Mouse (Mus musculus) gastrocnemius, postnatal 14 days (tissue): ENCODE measurements around the gene Uspl1. TPM values are rescaled to one million over a fixed set of nuclear protein-coding genes. Genes with fewer than 3 reads are reported as not detected.

Source experiments
- DNase-seq: peaks from one replicate; pipeline ENCODE4 v3.0.0; 2021; ENCODE audit warnings: mixed read lengths
- intact Hi-C: fragments of 180-260 bp; cut with DNase I; formaldehyde crosslinking; loops from one replicate; pipeline ENCODE4 v1.15.1; 2025; ENCODE audit warnings: low total_unique reads
- total RNA-seq, 2 experiments: library from RNA; stranded (reverse); gene quantifications; 2 replicates each; pipeline ENCODE4 v1.2.3; 2021

Gene Uspl1
- total RNA-seq, 2 experiments from 2014 or later = 18.9 to 20.4 TPM

- intact Hi-C loops = no loop called here
- no peak for DNase-seq
Measured at GRCm38 (mm10) chr5:149162890-149163289, 21.3 kb upstream of the Uspl1 start.

DNA sequence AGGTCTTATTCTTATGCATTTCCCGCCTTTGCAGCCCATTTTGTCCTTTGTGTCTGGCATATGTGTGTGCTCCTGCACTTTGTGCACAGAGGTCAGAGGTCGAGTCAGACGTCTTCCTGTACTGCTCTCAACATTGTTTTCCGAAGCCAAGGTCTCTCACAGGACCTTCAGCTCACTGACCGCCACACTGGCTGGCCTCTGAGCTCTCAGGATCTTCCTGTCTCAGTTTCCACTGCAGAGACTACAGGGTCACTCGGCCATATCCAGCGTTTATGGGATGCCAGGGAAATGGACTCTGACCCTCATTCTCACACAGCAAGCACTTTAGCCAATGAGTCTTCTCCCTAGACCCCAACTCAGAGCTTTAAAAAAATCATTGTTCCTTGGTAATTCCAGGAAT, 19.3 kb upstream of the Uspl1 start:
- intact Hi-C loops = no loop called here
- no peak for DNase-seq

DNA sequence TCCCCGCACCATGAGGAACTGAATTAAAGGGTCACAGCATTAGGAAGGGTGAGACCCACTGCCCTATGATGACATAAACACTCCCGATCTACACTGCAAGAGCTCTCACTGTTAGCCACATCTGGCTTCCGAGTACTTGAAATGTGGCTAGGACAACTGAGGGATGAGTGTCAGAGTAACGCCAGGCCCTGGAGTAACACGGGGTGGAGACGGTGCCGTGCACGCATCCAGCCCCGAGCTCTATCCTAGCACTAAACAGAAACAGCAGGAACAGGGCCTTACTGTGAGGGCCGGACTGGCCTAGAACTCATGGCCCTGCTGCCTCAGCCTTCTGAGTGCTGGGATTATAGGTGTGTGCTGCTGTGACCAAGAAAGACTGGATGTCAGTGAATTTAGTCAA, 18.1 kb upstream of the Uspl1 start:
- no peak for DNase-seq
- intact Hi-C loops = no loop called here

- intact Hi-C loops = no loop called here
- no peak for DNase-seq
Measured at GRCm38 (mm10) chr5:149168051-149168450, 16.1 kb upstream of the Uspl1 start.

GRCm38 (mm10) chr5:149168816-149169215, 15.3 kb upstream of the Uspl1 start:
- no peak for DNase-seq
- intact Hi-C loops = no loop called here

GRCm38 (mm10) chr5:149170841-149171588, 13.1 kb upstream of the Uspl1 start:
- intact Hi-C loops = no loop called here

DNA sequence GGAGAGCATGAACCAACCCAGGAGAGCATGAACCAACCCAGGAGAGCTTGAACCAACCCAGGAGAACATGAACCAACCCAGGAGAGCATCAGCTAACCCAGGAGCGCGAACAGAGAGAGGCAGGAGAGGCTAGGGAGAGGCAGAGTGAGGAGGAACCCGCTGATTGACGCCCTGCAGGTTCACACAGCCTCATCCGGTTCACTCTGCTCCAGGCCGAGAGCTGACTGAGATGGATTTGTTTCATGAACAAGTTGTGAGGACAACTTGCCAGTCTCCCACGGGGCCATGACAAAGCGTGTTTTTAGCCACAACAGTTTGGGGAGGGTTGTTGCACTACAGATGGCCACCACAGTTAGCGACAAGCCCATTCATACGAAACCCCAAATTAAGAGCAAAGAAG, 11.9 kb upstream of the Uspl1 start:
- no peak for DNase-seq
- intact Hi-C loops = no loop called here

More at GRCm38 (mm10) chr5:149170841-149171588, 13.1 kb upstream of the Uspl1 start:
- no peak for DNase-seq

- DNase-seq = no peak
Measured at GRCm38 (mm10) chr5:149174527-149174926, 9.6 kb upstream of the Uspl1 start.

DNA sequence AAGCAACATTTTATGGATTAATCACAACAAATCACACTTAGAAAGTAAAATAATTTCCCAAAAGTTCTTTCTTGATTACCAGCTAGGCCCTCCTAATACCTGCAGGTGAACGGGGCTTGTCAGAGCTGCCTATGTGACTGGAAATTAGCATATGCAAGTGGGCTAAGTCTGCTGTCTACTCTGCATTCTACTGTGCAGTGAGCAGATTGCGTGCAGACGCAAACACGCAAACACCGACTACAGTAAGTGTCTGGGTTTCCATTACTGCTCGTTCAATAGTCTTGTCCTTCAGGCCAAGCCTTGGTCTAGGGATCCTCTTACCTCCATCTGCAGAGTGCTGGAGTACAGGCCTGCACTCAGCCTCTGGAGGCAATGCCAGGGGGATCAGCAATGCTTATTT, 8.4 kb upstream of the Uspl1 start:
- DNase-seq = no peak
- intact Hi-C loops = no loop called here

More at GRCm38 (mm10) chr5:149174527-149174926, 9.6 kb upstream of the Uspl1 start:
- intact Hi-C loops = no loop called here

DNA sequence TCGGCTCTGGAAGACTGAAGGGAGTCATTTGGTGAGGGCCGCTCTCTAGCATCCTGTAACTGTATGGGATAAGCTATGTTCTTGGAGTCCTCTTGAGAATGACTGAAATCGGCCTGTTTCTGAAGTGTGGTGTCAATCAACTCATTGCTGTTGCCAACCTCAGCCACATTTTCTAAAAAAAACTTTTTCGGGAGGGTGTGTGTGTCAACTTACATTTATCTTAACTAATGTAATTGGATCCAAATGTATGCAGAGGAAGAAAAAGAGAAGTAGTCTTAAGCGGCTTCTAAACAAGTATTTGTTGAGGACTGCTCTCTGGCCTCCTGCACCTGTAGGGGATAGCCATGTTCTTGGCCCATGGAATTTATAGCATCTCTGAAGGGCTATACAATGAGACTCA, 6.1 kb upstream of the Uspl1 start:
- intact Hi-C loops = no loop called here
- DNase-seq = no peak

GRCm38 (mm10) chr5:149179826-149180225, 4.3 kb upstream of the Uspl1 start:
- no peak for DNase-seq
- intact Hi-C loops = loop anchor here (5.0 kb wide), 1 partner anchor 128 kb away; no protein-coding TSS in a partner anchor

DNA sequence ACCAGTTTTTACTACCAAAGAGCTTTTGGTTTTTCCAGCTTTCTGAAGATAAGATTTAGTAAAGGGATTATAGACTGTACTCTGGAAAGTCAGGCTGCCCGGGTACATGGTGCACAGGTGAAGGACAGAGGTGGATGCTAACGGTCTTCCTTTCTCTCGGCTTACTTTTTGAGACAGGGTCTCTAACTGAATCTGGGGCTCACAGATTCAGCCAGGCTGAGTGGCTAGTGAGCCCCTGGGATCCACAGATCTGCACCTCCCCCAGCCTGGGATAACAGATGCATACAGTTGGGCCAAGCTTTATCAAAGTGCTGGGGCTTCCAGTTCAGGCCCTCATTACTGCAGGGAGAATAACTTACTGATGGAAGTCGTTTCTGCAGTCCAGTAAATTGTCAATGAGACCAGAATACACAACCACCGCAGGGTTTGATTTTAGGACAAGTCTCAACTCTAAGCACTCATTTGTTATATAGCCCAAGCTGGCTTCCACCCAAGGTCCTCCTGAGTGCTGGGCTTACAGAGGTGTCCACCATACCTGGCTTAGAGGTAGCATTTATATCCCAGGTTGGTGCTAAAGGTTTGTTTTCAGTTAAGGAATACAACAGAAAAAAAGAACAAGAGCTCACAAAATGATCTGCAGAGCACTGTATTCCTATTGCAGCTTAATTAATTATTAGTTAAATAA, 1.8 kb upstream of the Uspl1 start:
- intact Hi-C loops = loop anchor here (5.0 kb wide), 1 partner anchor 130 kb away; no protein-coding TSS in a partner anchor
- DNase-seq = no peak

- no peak for DNase-seq
- intact Hi-C loops = loop anchor here (5.0 kb wide), 1 partner anchor 131 kb away; no protein-coding TSS in a partner anchor
Measured at GRCm38 (mm10) chr5:149183122-149183521, 1.0 kb upstream of the Uspl1 start.

DNA sequence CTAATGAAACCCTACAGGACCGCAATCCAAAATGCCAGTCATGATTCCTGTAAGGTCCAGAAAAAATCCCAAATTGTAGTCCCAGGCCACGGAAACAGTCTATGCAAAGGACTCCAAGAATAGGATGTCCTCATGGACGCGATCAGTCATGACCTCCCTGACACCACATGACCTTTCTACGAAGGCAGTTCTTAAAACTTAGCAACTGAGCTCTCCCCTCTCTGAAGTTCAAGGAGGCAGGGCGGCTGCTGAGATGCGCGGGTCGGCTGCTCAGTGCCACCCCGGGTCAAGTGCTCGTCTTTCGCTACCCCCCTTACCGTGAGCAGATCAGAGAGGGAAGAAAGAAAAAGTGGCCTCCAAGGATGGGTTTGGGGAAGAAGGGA, 438 bp upstream of the Uspl1 start:
- intact Hi-C loops = loop anchor here (5.0 kb wide), 1 partner anchor 131 kb away; no protein-coding TSS in a partner anchor
- no peak for DNase-seq

DNA sequence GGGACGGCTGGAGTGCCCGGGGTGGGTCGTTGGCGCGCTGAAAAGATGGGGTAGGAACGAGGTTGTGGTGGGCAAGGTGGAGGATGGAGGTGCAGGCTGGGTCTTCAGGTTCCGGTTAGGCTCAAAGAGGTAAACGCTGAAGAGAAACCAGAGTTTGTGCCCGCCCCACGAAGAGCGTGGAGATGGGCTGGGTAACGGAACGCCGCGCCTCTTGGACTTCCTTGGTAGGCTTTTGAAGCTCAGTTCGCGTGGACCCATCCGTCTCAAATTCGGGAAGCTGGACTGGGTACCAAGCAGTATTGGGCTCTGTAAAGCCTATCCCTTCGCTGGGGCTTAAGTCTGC, 665 bp downstream of the Uspl1 start:
- intact Hi-C loops = loop anchor here (5.0 kb wide), 2 partner anchors 133 to 152 kb away; no protein-coding TSS in a partner anchor
- DNase-seq = peak; percentile 48

DNA sequence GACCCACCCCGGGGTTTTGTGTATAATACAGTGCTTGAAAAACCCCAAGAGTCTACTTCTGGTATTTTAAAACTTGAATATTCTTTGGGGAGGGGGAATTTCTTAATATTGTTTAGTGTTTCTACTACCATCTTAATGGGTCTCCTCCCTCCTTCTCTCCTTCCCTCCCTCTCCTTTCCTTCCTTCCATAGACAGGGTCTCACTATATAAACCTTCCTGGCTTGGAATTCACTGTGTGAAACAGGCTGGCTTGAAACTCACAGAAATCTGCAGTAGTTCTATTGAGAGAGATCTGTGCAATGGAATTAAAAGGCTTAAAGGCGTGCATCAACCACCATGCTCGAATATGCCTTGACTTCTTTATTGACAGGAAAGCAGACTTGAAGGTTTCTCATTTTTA, 1.7 kb downstream of the Uspl1 start:
- no peak for DNase-seq
- intact Hi-C loops = loop anchor here (5.0 kb wide), 1 partner anchor 151 kb away; no protein-coding TSS in a partner anchor

GRCm38 (mm10) chr5:149190160-149190559, 6.0 kb downstream of the Uspl1 start:
- DNase-seq = no peak
- intact Hi-C loops = no loop called here

DNA sequence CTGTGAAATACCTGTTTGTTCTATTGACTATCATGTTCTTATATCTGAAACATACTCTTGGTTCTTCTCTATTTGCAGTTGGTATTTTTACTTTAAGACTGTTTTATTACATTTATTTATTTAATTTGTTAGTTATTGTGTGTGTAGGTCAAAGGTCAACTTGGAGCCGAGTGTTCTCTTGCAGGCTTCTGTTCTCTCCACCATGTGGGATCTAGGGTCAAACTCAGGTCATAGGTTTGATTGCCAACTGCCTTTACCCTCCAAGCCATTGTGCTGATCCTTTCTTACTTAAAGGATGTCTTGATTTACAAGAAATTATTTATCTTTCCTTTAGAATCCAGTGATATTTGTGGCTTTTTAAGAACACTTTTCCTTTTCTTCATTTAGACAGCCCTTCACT, 12.5 kb downstream of the Uspl1 start:
- intact Hi-C loops = no loop called here

GRCm38 (mm10) chr5:149198782-149199181, 14.6 kb downstream of the Uspl1 start:
- intact Hi-C loops = no loop called here
- DNase-seq = no peak

More for the DNA sequence above, 12.5 kb downstream of the Uspl1 start:
- no peak for DNase-seq

GRCm38 (mm10) chr5:149202941-149203340, 18.8 kb downstream of the Uspl1 start:
- no peak for DNase-seq
- intact Hi-C loops = no loop called here
